Mouse (Mus musculus) embryonic facial prominence, embryonic 12.5 days (tissue): ENCODE data around the gene Gm12248. TPM values are rescaled to one million over a fixed set of nuclear protein-coding genes. Genes with fewer than 3 reads are reported as not detected.

Source experiments
- polyA plus RNA-seq: library from polyadenylated mRNA; unstranded; fragments of >200 nt; fragmentation: Nextera tagmentation; extraction: Ambion mirVana; gene quantifications from 2 replicates; pipeline ENCODE4 v1.2.1, GENCODE M21; 2016

Gene Gm12248
- polyA plus RNA-seq, 1 experiment from 2014 or later = not detected

Other genes starting within 250 kb of the Gm12248 start
- 17.5 and 23.7 TPM in 2 replicates for gene Larp1, start 84.1 kb downstream of the Gm12248 start, polyA plus RNA-seq
- gene Cnot8, start 11.0 kb upstream of the Gm12248 start, polyA plus RNA-seq = 103 TPM in 2 replicates
- gene Gemin5, start 75.4 kb upstream of the Gm12248 start, polyA plus RNA-seq = 25.6 and 29.8 TPM in 2 replicates
- gene Mrpl22, start 78.5 kb upstream of the Gm12248 start, polyA plus RNA-seq = 125 and 126 TPM in 2 replicates
- 2.7 and 2.9 TPM in 2 replicates for gene Igtp, start 106.4 kb upstream of the Gm12248 start, polyA plus RNA-seq
- gene Irgm2, start 106.5 kb upstream of the Gm12248 start, polyA plus RNA-seq = 0.56 and 1.2 TPM in 2 replicates
- 0.08 TPM in 1 of 2 replicates, not detected in the other for gene 4930438A08Rik, start 181.7 kb upstream of the Gm12248 start, polyA plus RNA-seq
- gene Zfp692, start 213.9 kb upstream of the Gm12248 start, polyA plus RNA-seq = 27.4 and 29.7 TPM in 2 replicates
- gene Zfp672, start 237.2 kb upstream of the Gm12248 start, polyA plus RNA-seq = 38.7 and 40.8 TPM in 2 replicates
- 38.2 and 40.6 TPM in 2 replicates for gene Sh3bp5l, start 237.6 kb upstream of the Gm12248 start, polyA plus RNA-seq